7 mouse cellular contexts compared by ENCODE assay signal in genomic region chr12:24831153-24831963, GRCm38 (mm10). TPM values are rescaled to one million over a fixed set of nuclear protein-coding genes. Genes with fewer than 3 reads are reported as not detected.
A peak's percentile ranks its signal among the peaks of the same experiment; 100 is the strongest.
DNase-seq lines count a peak whose midpoint lies in the region; ATAC-seq lines count a peak whose summit lies in the region.

No protein-coding gene starts in this region.

- peak; percentile 88 for DNase-seq in adrenal gland, postnatal 10 days
- DNase-seq in embryo, embryonic 11 days = peak; percentile 99
- DNase-seq in gastrocnemius, postnatal 25 days = peak; percentile 84
- DNase-seq in intestine, embryonic 14.5 days (ENCODE audit: low spot score) = no peak
- peak; percentile 87 to 90 for DNase-seq in left cerebral cortex, postnatal 36 days (ENCODE audit: low spot score in 2 of 2)
- peak; percentile 99 for DNase-seq in midbrain, embryonic 10.5 days (ENCODE audit: low spot score)
- peak; percentile 70 for DNase-seq in spleen, adult 12 weeks (ENCODE audit: low spot score)

- H3K27me3 ChIP-seq in intestine, embryonic 14.5 days (replicated peaks; ENCODE audit: control insufficient read depth, insufficient read depth, low read length) = no peaks in the 10 kb centered on the region
- no peaks in the 10 kb centered on the region for H3K27me3 ChIP-seq in midbrain, embryonic 10.5 days (ENCODE audit: low read depth, poor library complexity, severe bottlenecking)

- peak overlapping the region; percentile 88 for H3K9ac ChIP-seq in intestine, embryonic 14.5 days (ENCODE audit: low read length)

- no peaks in the 10 kb centered on the region for H3K36me3 ChIP-seq in intestine, embryonic 14.5 days (ENCODE audit: control insufficient read depth, insufficient read depth, low read length)
- H3K36me3 ChIP-seq in midbrain, embryonic 10.5 days = no peaks in the 10 kb centered on the region; the same call in 1 of the 2 replicates

- H3K4me1 ChIP-seq in intestine, embryonic 14.5 days (replicated peaks; ENCODE audit: control insufficient read depth, insufficient read depth, low read length) = peaks cover 20% of the 10 kb centered on the region
- peaks cover 49% of the 10 kb centered on the region for H3K4me1 ChIP-seq in midbrain, embryonic 10.5 days

- under 1% methylated on average over 76 of the region's 95 CpGs for WGBS in intestine, embryonic 14.5 days
- WGBS in midbrain, embryonic 10.5 days = under 1% methylated on average over 86 of the region's 95 CpGs

- ATAC-seq in intestine, embryonic 14.5 days (replicated peaks; ENCODE audit: low FRiP score, low TSS enrichment, low read depth) = peak; percentile 100

- H3K27ac ChIP-seq in intestine, embryonic 14.5 days (ENCODE audit: low read depth) = peak overlapping the region; percentile 93
- H3K27ac ChIP-seq in midbrain, embryonic 10.5 days (replicated peaks) = peak overlapping the region; percentile 99

- H3K4me3 ChIP-seq in intestine, embryonic 14.5 days (ENCODE audit: low read depth, low read length) = peak overlapping the region; percentile 84
- peak overlapping the region; percentile 83 for H3K4me3 ChIP-seq in midbrain, embryonic 10.5 days

- no peaks in the 10 kb centered on the region for H3K9me3 ChIP-seq in intestine, embryonic 14.5 days (ENCODE audit: control insufficient read depth, low read length)
- no peaks in the 10 kb centered on the region for H3K9me3 ChIP-seq in midbrain, embryonic 10.5 days (replicated peaks)

- peak overlapping the region; percentile 77 for H3K4me2 ChIP-seq in intestine, embryonic 14.5 days (ENCODE audit: low read length)

- intact Hi-C loops in left cerebral cortex, postnatal 36 days (cut with DNase I) = loop anchor here (5.0 kb wide), 3 partner anchors 41 to 119 kb away; no protein-coding TSS in a partner anchor

RNA-seq across cellular contexts. Expression of gene Mboat2, which starts 0.7 kb away (rescaled TPM):
- total RNA-seq in adrenal gland, postnatal 10 days (2021) = 10 to 100 TPM; 14.9 to 18.7 TPM
- total RNA-seq in gastrocnemius, postnatal 25 days (2021) = 1 to 10 TPM; 1.9 to 3.7 TPM
- 31.6 and 37.7 TPM in 2 replicates for polyA plus RNA-seq in intestine, embryonic 14.5 days (2014; fragmentation: Nextera tagmentation; extraction: Ambion mirVana)
- total RNA-seq in left cerebral cortex, postnatal 36 days (2021) = 10 to 100 TPM; 83.5 to 88.8 TPM
- polyA plus RNA-seq in midbrain, embryonic 10.5 days (2016; fragmentation: Nextera tagmentation; extraction: Ambion mirVana) = 49.8 and 56.8 TPM in 2 replicates

Comparison
In these comparisons a context has a peak if more than half of its experiments do, and no peak if none do; other contexts are left out.
1. RNA of gene Mboat2, which starts 0.7 kb away (total RNA-seq): 83.5 to 88.8 TPM in left cerebral cortex, postnatal 36 days; 14.9 to 18.7 TPM in adrenal gland, postnatal 10 days and 1.9 to 3.7 TPM in gastrocnemius, postnatal 25 days; every median in the first group is over 4 times any median in the second.